Mouse (Mus musculus) embryonic fibroblast, embryonic 13.5 days (primary cell): ENCODE measurements around the gene Atrnl1.

Experiments used
- CTCF ChIP-seq: IDR thresholded peaks from 2 replicates; pipeline ENCODE4 v1.5.1; 2011; ENCODE audit warnings: mild to moderate bottlenecking, control low read depth, low read length, moderate library complexity, borderline replicate concordance; ENCODE audit not compliant: insufficient read depth
- POLR2A ChIP-seq: IDR thresholded peaks from 2 replicates; pipeline ENCODE4 v1.6.1; 2011; ENCODE audit warnings: low read depth, mild to moderate bottlenecking, control low read depth, low read length, moderate library complexity

GRCm38 (mm10) chr19:57591631-57592030, 19.2 kb upstream of the Atrnl1 start:
- TF ChIP-seq POLR2A (no peak), CTCF (no peak)
